Mouse (Mus musculus): Measurements from ENCODE around the gene Tiparp.

The Tiparp gene

GRCm38 (mm10) chr3:65529471-65530215 lies 1.4 kb downstream of the Tiparp start:
- peak; percentile 43 for DNase-seq

GRCm38 (mm10) chr3:65533014-65533413 lies 4.8 kb downstream of the Tiparp start:
- DNase-seq, result no peak

- DNase-seq, result no peak
These were observed 5.4 kb downstream of the Tiparp start for GRCm38 (mm10) chr3:65533598-65533997.

- DNase-seq, result no peak
These were observed 6.3 kb downstream of the Tiparp start for GRCm38 (mm10) chr3:65534488-65534887.

- no peak for DNase-seq
These were observed 7.0 kb downstream of the Tiparp start for GRCm38 (mm10) chr3:65535087-65535761.

GRCm38 (mm10) chr3:65537288-65537687 lies 9.1 kb downstream of the Tiparp start:
- no peak for DNase-seq

GRCm38 (mm10) chr3:65540906-65541551 lies 12.8 kb downstream of the Tiparp start:
- no peak for DNase-seq

GRCm38 (mm10) chr3:65541552-65541935 lies 13.3 kb downstream of the Tiparp start:
- DNase-seq, result no peak

GRCm38 (mm10) chr3:65549785-65550184 lies 21.6 kb downstream of the Tiparp start:
- no peak for DNase-seq

- DNase-seq, result no peak
These were observed 22.9 kb downstream of the Tiparp start for GRCm38 (mm10) chr3:65551065-65551464.

- no peak for DNase-seq
These were observed 26.4 kb downstream of the Tiparp start for GRCm38 (mm10) chr3:65554633-65555032.

- DNase-seq, result no peak
These were observed 30.5 kb downstream of the Tiparp start for GRCm38 (mm10) chr3:65558679-65559078.

GRCm38 (mm10) chr3:65562212-65562611 lies 34.0 kb downstream of the Tiparp start:
- DNase-seq, result no peak

GRCm38 (mm10) chr3:65562694-65563093 lies 34.5 kb downstream of the Tiparp start:
- DNase-seq, result no peak

GRCm38 (mm10) chr3:65563926-65564624 lies 35.9 kb downstream of the Tiparp start:
- DNase-seq, result no peak

- no peak for DNase-seq
These were observed 37.6 kb downstream of the Tiparp start for GRCm38 (mm10) chr3:65565632-65566300.

- no peak for DNase-seq
These were observed 41.7 kb downstream of the Tiparp start for GRCm38 (mm10) chr3:65569941-65570340.

- DNase-seq, result no peak
These were observed 45.3 kb downstream of the Tiparp start for GRCm38 (mm10) chr3:65573516-65573915.

- DNase-seq, result no peak
These were observed 49.4 kb downstream of the Tiparp start for GRCm38 (mm10) chr3:65577602-65578001.

GRCm38 (mm10) chr3:65579260-65579921 lies 51.2 kb downstream of the Tiparp start:
- DNase-seq, result no peak

GRCm38 (mm10) chr3:65581596-65581995 lies 53.4 kb downstream of the Tiparp start:
- DNase-seq, result peak; percentile 5

- no peak for DNase-seq
These were observed 56.1 kb downstream of the Tiparp start for GRCm38 (mm10) chr3:65584329-65584728.
